Mouse (Mus musculus): Measurements from ENCODE around the gene Exog. TPM values are rescaled to one million over a fixed set of nuclear protein-coding genes. Genes with fewer than 3 reads are reported as not detected.

Exog gene
- polyA plus RNA-seq, 1 experiment = 4.0 TPM

GRCm38 (mm10) chr9:119497546-119498246 is 53.0 kb downstream of the Exog start:
- no peak for DNase-seq (ENCODE audit: low read depth, low spot score)
- WGBS = 87% methylated on average over 15 of the region's 15 CpGs

DNA sequence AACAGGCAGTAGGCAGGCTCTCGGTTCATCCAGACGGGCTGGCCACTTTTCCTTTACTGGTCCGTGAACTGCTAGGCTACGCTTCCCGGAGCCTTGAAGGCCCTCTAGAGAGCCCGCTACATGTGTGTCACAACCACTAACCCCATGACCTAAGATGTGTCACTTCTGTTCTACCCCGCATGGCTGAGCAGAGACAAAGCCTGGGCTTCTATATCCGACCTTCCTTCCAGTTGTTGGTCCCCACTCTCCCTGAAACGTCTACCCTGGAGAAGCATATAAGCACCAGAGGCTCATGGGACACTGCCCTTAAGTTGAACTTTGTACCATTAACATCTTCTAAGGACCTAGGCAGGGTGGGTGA is 53.5 kb downstream of the Exog start:
- WGBS = 84% methylated on average over 9 of the region's 9 CpGs

DNA sequence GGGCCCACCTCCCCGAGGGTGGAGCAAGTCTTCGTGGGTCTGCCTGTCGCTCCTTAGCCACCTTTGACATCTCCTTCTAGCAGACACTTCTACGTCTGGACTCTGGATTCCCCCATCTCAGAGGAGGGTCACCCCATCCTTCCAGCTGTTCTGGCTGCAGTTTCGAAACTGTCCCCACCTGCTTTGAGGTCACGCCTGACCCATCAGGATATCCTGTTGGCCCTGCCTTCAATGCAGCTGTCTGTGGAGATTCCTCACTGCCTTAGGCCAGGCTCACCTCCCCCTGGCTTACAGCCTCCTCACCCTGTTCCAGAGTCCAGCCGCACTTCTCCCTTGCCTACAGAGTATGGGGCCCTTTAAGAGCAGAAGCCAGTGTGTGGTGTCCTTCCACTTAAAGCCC is 54.1 kb downstream of the Exog start:
- 77% methylated on average over 7 of the region's 7 CpGs for WGBS
- DNase-seq (ENCODE audit: low read depth, low spot score) = no peak

More for the DNA sequence above, 53.5 kb downstream of the Exog start:
- no peak for DNase-seq (ENCODE audit: low read depth, low spot score)

- DNase-seq (ENCODE audit: low read depth, low spot score) = no peak
- 90% methylated on average over 9 of the region's 9 CpGs for WGBS
Observed at GRCm38 (mm10) chr9:119503613-119504012, 58.9 kb downstream of the Exog start.

DNA sequence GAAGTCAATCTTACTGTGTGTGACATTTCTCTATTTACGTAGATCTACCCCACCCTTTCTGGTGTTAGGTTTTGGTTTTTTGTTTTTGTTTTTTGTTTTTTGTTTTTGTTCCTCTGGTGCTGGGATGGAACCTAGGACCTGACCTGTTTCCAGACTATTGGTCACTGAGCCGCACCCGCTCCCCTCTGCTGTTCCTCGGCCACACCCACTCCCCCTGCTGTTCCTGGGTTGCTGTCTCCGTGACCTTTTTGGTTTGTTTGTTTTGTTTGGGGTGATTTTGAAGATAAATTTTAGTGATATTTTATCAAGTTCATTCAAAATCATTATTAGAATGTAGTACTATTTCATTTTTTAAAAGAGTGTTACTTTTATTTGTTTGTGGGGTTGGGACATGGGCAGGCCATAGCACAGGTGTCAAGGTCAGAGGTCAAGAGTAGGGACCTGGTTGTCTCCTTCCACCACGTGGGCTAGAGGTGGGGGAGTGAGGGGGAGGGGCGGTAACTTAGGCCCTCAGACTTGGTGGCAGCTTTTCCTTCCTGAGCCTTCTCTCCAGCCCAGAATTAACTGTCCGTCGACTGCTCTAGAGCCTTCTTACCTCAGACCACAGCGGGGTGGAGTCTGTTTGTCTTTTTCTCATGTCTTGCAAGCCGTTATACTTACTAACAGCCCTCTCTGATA is 60.4 kb downstream of the Exog start:
- no peak for DNase-seq (ENCODE audit: low read depth, low spot score)
- 49% methylated on average over 11 of the region's 11 CpGs for WGBS

DNA sequence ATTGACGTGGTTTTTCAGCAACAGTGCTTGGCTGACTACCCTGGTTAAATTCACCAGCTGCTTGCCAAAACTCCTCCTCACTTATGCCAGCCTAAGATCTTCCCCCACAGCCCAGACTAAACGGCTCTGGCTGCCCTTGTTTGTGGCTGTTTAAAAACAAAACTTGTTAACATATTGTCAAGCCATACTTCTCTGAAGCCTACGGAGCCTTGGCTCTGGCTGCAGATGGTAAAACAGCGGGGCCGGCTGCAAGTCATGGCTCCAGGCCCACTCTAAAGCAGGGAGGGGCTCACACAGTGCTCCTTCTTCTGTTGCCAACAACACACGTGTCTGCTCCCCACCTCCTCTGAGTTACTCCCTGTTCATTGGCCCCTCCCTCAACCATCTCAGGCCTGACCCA is 66.2 kb downstream of the Exog start:
- no peak for DNase-seq (ENCODE audit: low read depth, low spot score)
- WGBS = 37% methylated on average over 6 of the region's 6 CpGs

DNA sequence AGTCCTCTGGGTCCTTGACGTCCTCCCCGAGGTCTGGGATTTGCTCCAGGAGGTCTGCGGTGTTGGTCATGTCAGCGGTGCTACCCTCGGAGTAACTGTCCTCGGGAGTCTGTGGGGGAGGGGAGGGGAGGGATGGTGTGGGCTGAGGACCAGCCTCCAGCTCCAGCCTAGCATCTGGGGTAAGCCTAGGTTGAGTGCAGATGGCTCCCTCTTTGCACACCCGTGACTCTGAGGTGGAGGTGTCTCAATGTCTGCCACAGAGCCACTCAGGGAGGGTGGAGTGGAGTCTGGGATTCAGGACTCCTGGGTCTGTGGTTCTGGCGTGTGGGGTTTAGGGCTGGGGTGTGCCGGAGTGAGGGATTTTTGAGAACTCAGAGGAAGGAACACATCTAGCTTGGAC is 68.2 kb downstream of the Exog start:
- 87% methylated on average over 9 of the region's 9 CpGs for WGBS
- no peak for DNase-seq (ENCODE audit: low read depth, low spot score)

GRCm38 (mm10) chr9:119513816-119514215 is 69.1 kb downstream of the Exog start:
- no peak for DNase-seq (ENCODE audit: low read depth, low spot score)
- WGBS = 78% methylated on average over 8 of the region's 8 CpGs

- WGBS = 75% methylated on average over 8 of the region's 8 CpGs
Observed at GRCm38 (mm10) chr9:119514986-119515385, 70.2 kb downstream of the Exog start.

More at GRCm38 (mm10) chr9:119514986-119515385, 70.2 kb downstream of the Exog start:
- no peak for DNase-seq (ENCODE audit: low read depth, low spot score)

Other genes starting within 250 kb of the Exog start
- 0.06 and 0.16 TPM in 2 replicates for gene Slc22a13, start 235.8 kb upstream of the Exog start, polyA plus RNA-seq (2012; rRNA removed)
- gene Oxsr1, start 122.5 kb upstream of the Exog start, polyA plus RNA-seq (2012; rRNA removed) = 14.2 and 18.4 TPM in 2 replicates
- 162 and 266 TPM in 2 replicates for gene Acaa1a, start 105.3 kb upstream of the Exog start, polyA plus RNA-seq (2012; rRNA removed)
- 25.7 and 27.1 TPM in 2 replicates for gene Myd88, start 103.5 kb upstream of the Exog start, polyA plus RNA-seq (2012; rRNA removed)
- gene Xylb, start 87.6 kb upstream of the Exog start, polyA plus RNA-seq (2012; rRNA removed) = 4.4 and 13.0 TPM in 2 replicates
- gene Slc22a14, start 79.4 kb upstream of the Exog start, polyA plus RNA-seq (2012; rRNA removed) = 0.17 TPM in 1 of 2 replicates, not detected in the other
- 1.8 and 4.0 TPM in 2 replicates for gene Acvr2b, start 42.8 kb upstream of the Exog start, polyA plus RNA-seq (2012; rRNA removed)
- gene Scn5a, start 134.1 kb downstream of the Exog start, polyA plus RNA-seq (2012; rRNA removed) = 0.38 TPM in 2 replicates

Measured in large intestine, adult 2 months (tissue).